Mouse (Mus musculus) testis, adult 2 months (tissue): ENCODE results near the gene Inpp4b. TPM values are rescaled to one million over a fixed set of nuclear protein-coding genes. Genes with fewer than 3 reads are reported as not detected.

Source experiments
- H3K27ac ChIP-seq: fragments of 200-500 bp; 2 replicates; pipeline ENCODE4 v1.5.1; 2012; ENCODE audit warnings: low read depth, low read length; ENCODE audit not compliant: control insufficient read depth, insufficient read depth
- H3K27me3 ChIP-seq: fragments of 200-500 bp; 2 replicates; pipeline ENCODE4 v1.6.1; 2012; ENCODE audit warnings: mild to moderate bottlenecking, low read length, moderate library complexity; ENCODE audit not compliant: control insufficient read depth, insufficient read depth
- H3K36me3 ChIP-seq: fragments of 200-500 bp; 2 replicates; pipeline ENCODE4 v1.6.1; 2012; ENCODE audit warnings: mild to moderate bottlenecking, low read length; ENCODE audit not compliant: control insufficient read depth, insufficient read depth
- H3K4me1 ChIP-seq: fragments of 200-500 bp; 2 replicates; pipeline ENCODE4 v1.6.1; 2012; ENCODE audit warnings: low read length; ENCODE audit not compliant: control insufficient read depth, insufficient read depth
- H3K4me3 ChIP-seq: fragments of 200-500 bp; 2 replicates; pipeline ENCODE4 v1.5.1; 2012; ENCODE audit warnings: low read depth, mild to moderate bottlenecking, low read length, moderate library complexity, mixed read lengths; ENCODE audit not compliant: control insufficient read depth
- CTCF ChIP-seq: fragments of 200-500 bp; IDR thresholded peaks from 2 replicates; pipeline ENCODE4 v1.5.1; 2012; ENCODE audit warnings: low read depth, mild to moderate bottlenecking, inconsistent platforms, low read length, moderate library complexity; ENCODE audit not compliant: control insufficient read depth, insufficient read depth, insufficient replicate concordance
- POLR2A ChIP-seq: fragments of 200-500 bp; IDR thresholded peaks from 2 replicates; pipeline ENCODE4 v1.6.1; 2012; ENCODE audit warnings: low read depth, mild to moderate bottlenecking, inconsistent platforms, low read length, moderate library complexity; ENCODE audit not compliant: control insufficient read depth
- polyA plus RNA-seq: library from polyadenylated mRNA; depleted of rRNA; stranded (reverse); fragments of >200 nt; gene quantifications from 2 replicates; pipeline ENCODE4 v1.2.3, GENCODE M21; 2012

The Inpp4b gene
- polyA plus RNA-seq, 1 experiment, result 2.3 TPM

DNA sequence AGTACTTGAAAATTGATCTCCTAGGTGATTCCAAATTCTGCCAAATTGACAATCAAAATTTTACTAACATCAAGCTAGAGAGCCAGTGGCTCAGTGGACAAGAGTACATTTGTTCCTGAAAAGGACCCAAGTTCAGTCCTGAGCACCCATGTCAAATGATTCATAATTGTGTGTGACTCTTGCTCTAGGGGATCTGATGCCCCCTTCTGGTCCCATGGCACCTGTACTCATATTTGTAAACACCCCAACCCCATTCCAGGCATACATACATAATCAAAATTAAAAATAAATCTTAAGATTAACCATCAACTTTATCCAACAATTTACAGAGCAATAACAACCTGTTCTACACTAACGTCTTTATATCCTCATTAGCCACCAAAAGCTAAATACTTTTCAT is 271.8 kb downstream of the Inpp4b start:
- no peaks in the 10 kb centered on the region for H3K4me1 ChIP-seq
- TF ChIP-seq POLR2A (no peak), CTCF (no peak)
- H3K4me3 ChIP-seq, result no peak overlapping the region
- H3K27ac ChIP-seq, result no peak overlapping the region
- H3K27me3 ChIP-seq, result no peaks in the 10 kb centered on the region
- no peaks in the 10 kb centered on the region for H3K36me3 ChIP-seq

DNA sequence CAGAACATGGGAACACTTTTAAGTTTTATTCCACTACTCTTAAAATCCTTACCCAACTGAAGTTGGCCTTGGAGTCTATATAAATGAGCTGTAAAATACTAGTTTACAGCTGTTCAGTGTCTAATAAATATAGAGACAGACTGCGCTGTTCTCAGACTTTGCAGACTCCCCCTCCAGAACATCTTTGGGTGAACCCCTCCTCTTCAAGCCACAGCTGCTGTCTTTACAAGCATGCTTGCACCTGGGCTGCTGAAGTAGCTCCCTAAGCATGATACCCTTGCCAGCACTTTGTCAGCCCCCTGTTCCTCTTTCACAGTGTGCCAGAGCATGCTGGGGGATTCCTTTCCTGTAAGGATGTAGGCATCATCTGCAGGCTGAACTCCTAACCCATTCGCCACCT is 272.2 kb downstream of the Inpp4b start:
- Histone ChIP-seq H3K27ac (no peak overlapping the region), H3K4me3 (no peak overlapping the region), H3K27me3 (no peaks in the 10 kb centered on the region), H3K4me1 (no peaks in the 10 kb centered on the region), H3K36me3 (no peaks in the 10 kb centered on the region)
- TF ChIP-seq CTCF (no peak), POLR2A (no peak)

DNA sequence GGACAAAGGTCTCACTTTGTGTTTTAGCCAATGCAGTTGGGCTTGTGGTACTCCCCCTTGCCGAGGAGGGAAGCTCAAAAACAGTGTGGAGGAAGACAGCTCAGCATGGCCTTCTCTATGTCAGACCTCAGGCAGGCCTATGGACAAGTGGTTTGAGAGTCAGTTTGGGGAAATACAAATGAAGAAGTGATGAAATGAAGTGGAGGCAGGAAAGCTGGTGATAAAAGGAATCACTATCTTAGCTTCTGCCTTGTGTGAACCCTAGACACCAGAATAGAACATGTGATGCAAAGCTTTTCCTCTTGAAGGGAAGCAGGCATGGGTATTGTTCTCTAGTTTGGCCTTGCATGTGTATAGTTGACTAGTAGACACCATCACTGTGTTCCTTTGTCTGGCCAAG is 273.2 kb downstream of the Inpp4b start:
- H3K4me3 ChIP-seq, result no peak overlapping the region
- no peaks in the 10 kb centered on the region for H3K4me1 ChIP-seq
- no peak overlapping the region for H3K27ac ChIP-seq
- no peak for TF ChIP-seq POLR2A
- no peak for TF ChIP-seq CTCF
- no peaks in the 10 kb centered on the region for H3K36me3 ChIP-seq
- no peaks in the 10 kb centered on the region for H3K27me3 ChIP-seq

DNA sequence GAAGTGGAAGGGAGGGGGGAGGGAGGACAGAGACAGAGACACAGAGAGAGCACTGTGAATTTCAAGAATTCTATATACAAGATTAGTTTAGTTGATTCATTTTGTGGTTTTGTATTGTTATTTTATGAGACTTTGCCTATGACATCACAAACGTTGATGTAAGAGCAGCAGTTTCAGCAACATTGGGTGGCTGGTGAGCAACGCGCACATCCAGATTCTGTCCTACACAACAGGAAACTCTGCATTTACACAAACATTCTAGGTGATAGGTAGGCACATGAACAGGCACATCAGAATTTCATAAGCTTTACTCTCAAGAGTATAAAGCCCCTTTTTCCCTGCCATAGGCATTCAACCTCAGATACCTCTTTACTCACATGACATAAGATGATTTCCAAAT is 276.6 kb downstream of the Inpp4b start:
- Histone ChIP-seq H3K4me3 (no peak overlapping the region), H3K4me1 (no peaks in the 10 kb centered on the region), H3K36me3 (no peaks in the 10 kb centered on the region), H3K27ac (no peak overlapping the region), H3K27me3 (no peaks in the 10 kb centered on the region)
- TF ChIP-seq POLR2A, result no peak

DNA sequence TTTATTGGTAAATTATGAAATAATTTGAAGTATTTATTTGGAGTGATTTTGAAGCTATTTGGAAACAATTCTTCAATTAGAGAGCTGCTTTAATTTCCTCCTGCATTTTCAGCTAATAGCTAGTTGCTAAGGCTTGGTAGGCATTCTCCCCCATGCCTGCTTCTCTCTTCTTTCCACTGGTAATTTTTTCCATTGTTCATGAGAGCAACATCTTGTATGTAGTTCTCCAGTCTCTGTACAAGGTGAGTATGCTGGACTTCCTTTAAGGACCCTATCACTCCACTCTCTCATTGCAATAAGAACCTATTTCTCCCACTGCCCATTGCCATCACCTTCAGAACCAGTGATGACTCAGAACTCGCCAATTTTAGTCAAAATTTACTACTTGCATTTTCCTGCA is 292.7 kb downstream of the Inpp4b start:
- TF ChIP-seq CTCF, result no peak
- TF ChIP-seq POLR2A, result no peak
- H3K27me3 ChIP-seq, result no peaks in the 10 kb centered on the region

DNA sequence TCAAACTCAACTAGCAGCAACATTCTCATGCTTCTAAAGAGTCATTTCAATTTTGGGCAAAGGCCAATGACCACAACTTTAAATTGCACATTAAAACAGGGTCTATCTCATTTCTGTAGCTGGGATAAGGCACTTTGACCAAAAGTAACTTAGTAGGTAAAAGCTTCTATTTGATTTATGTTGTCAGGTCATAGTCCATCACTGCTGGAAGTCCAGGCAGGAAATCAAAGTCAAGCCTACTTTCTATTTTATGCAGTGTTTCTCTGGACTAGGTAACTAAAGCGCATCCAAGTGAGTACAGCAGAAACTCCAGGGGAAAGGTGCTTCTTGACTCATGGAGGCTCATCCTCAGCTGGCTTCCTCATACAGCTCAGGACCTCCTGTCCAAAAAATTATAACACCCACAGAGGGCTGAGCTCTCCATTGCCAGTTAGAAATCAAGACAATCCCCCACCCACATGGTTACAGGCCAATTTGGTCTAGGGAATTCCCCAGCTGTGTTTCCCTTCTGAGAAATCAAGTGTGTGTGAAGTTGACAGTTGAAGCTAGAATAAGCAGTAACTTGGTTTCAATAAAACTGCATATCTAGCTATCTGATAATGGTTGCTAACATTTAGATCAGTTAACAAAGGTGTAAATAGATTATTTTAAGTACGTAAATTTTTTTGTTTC is 293.7 kb downstream of the Inpp4b start:
- TF ChIP-seq POLR2A, result no peak
- TF ChIP-seq CTCF, result no peak
- no peak overlapping the region for H3K27ac ChIP-seq
- no peak overlapping the region for H3K4me3 ChIP-seq
- H3K36me3 ChIP-seq, result no peaks in the 10 kb centered on the region
- no peaks in the 10 kb centered on the region for H3K27me3 ChIP-seq
- no peaks in the 10 kb centered on the region for H3K4me1 ChIP-seq

More for the DNA sequence above, 292.7 kb downstream of the Inpp4b start:
- H3K4me3 ChIP-seq, result no peak overlapping the region
- H3K36me3 ChIP-seq, result no peaks in the 10 kb centered on the region
- no peaks in the 10 kb centered on the region for H3K4me1 ChIP-seq
- no peak overlapping the region for H3K27ac ChIP-seq

DNA sequence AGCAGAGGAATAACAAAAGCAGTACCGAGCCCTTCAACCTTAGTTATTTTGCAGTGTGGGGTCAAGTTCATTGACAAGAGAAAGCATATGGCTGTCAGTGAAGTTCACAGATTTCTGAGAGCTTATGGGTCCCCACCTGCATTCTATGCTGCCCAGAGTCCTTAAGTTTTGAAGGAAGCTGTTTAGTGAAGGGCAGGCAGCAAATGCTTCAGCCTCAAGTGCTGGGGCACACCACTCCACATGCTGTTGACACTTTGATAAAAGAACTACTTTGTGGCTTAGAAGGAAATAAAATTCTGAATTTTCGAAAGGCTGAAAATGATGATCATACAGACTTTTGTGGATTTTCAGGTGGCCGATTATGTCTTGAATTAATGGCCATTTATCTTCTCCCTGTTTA is 296.1 kb downstream of the Inpp4b start:
- Histone ChIP-seq H3K27me3 (no peaks in the 10 kb centered on the region), H3K36me3 (no peaks in the 10 kb centered on the region), H3K27ac (no peak overlapping the region), H3K4me1 (no peaks in the 10 kb centered on the region), H3K4me3 (no peak overlapping the region)
- no peak for TF ChIP-seq CTCF
- no peak for TF ChIP-seq POLR2A

DNA sequence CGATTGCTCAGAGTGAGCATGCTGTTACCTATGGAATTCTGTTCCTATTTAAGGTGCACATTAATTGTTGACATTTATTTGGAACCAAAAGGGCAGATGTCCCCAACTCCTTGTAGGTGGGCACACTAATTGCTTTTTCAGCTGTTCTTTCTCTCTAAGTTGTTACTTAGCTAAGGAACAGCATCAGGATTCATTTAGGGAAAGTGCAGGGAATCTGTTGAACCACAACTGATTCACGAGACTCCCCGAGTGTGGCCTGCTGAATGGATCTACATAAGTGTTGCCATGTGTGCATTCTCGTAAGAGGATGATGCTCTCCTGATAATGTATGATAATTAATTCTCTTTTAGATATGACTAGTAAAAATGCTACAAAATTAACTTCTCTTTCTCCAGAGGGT is 297.5 kb downstream of the Inpp4b start:
- TF ChIP-seq POLR2A, result no peak
- TF ChIP-seq CTCF, result no peak
- Histone ChIP-seq H3K27ac (no peak overlapping the region), H3K27me3 (no peaks in the 10 kb centered on the region), H3K36me3 (no peaks in the 10 kb centered on the region), H3K4me1 (no peaks in the 10 kb centered on the region), H3K4me3 (no peak overlapping the region)
